Comparison of ENCODE assay signal across 10 mouse cellular contexts in genomic region chr4:62624679-62625450, GRCm38 (mm10).
DNase-seq lines count a peak whose midpoint lies in the region; ATAC-seq and TF ChIP-seq lines count a peak whose summit lies in the region.
"Had no signal": no experiment of that assay in that cellular context is flagged by ENCODE, and none has a peak within 500 bp of the region (broad histone marks: within the 10 kb centered on the region; RNA-seq: fewer than 3 reads in every experiment).

No protein-coding gene starts in this region.

- no peaks in the 10 kb centered on the region for H3K27me3 ChIP-seq in intestine, embryonic 14.5 days (replicated peaks; ENCODE audit: control insufficient read depth, insufficient read depth, low read length)
- no peaks in the 10 kb centered on the region for H3K27me3 ChIP-seq in intestine, embryonic 15.5 days (replicated peaks)
- H3K27me3 ChIP-seq in embryonic facial prominence, embryonic 11.5 days (ENCODE audit: control insufficient read depth, insufficient read depth, low read length): no peaks in the 10 kb centered on the region
- 0 out of 2 replicates have a peak, but pooled peaks cover 5% of the 10 kb centered on the region for H3K27me3 ChIP-seq in heart, postnatal 0 days (ENCODE audit: control insufficient read depth, insufficient read depth, low read length)
- no peaks in the 10 kb centered on the region for H3K27me3 ChIP-seq in midbrain, embryonic 16.5 days (ENCODE audit: control insufficient read depth, insufficient read depth, low read depth, low read length)
- H3K27me3 ChIP-seq: CH12.LX had no signal

- H3K9ac ChIP-seq in intestine, embryonic 14.5 days (ENCODE audit: low read length): no peak overlapping the region
- no peak overlapping the region for H3K9ac ChIP-seq in intestine, embryonic 15.5 days
- H3K9ac ChIP-seq in embryonic facial prominence, embryonic 11.5 days (replicated peaks; ENCODE audit: low read length): peak overlapping the region; percentile 22
- H3K9ac ChIP-seq in heart, postnatal 0 days (replicated peaks; ENCODE audit: low read depth, low read length): no peak overlapping the region
- no peak overlapping the region for H3K9ac ChIP-seq in midbrain, embryonic 16.5 days (ENCODE audit: low read depth, low read length)

- H3K9me3 ChIP-seq in intestine, embryonic 14.5 days (ENCODE audit: control insufficient read depth, low read length): no peaks in the 10 kb centered on the region
- H3K9me3 ChIP-seq in intestine, embryonic 15.5 days: no peaks in the 10 kb centered on the region
- H3K9me3 ChIP-seq in embryonic facial prominence, embryonic 11.5 days (replicated peaks; ENCODE audit: control insufficient read depth, low read length): no peaks in the 10 kb centered on the region
- H3K9me3 ChIP-seq in heart, postnatal 0 days (replicated peaks; ENCODE audit: control insufficient read depth, low read length): no peaks in the 10 kb centered on the region
- no peaks in the 10 kb centered on the region for H3K9me3 ChIP-seq in midbrain, embryonic 16.5 days (replicated peaks; ENCODE audit: control insufficient read depth, low read length, poor library complexity, severe bottlenecking)

- TF ChIP-seq EP300 in heart, postnatal 0 days (IDR thresholded peaks at IDR 0.05; ENCODE audit: low read depth): no peak

- no peak for ATAC-seq in intestine, embryonic 14.5 days (replicated peaks; ENCODE audit: low FRiP score, low TSS enrichment, low read depth)
- no peak for ATAC-seq in intestine, embryonic 15.5 days
- ATAC-seq in embryonic facial prominence, embryonic 11.5 days (replicated peaks; ENCODE audit: insufficient number of reproducible peaks, low FRiP score, low TSS enrichment, low read depth): peak; percentile 50
- ATAC-seq in heart, postnatal 0 days (ENCODE audit: insufficient read depth, low read depth): no peak
- no peak for ATAC-seq in midbrain, embryonic 16.5 days

- H3K36me3 ChIP-seq in intestine, embryonic 14.5 days (ENCODE audit: control insufficient read depth, insufficient read depth, low read length): no peaks in the 10 kb centered on the region
- no peaks in the 10 kb centered on the region for H3K36me3 ChIP-seq in intestine, embryonic 15.5 days
- H3K36me3 ChIP-seq in embryonic facial prominence, embryonic 11.5 days (replicated peaks; ENCODE audit: control insufficient read depth, insufficient read depth, low read depth, low read length): no peaks in the 10 kb centered on the region
- H3K36me3 ChIP-seq in heart, postnatal 0 days (replicated peaks; ENCODE audit: control insufficient read depth, insufficient read depth, low read length): no peaks in the 10 kb centered on the region; the same call in none of the 2 replicates
- no peaks in the 10 kb centered on the region for H3K36me3 ChIP-seq in midbrain, embryonic 16.5 days (ENCODE audit: control insufficient read depth, insufficient read depth, low read length)

- DNase-seq in intestine, embryonic 14.5 days (ENCODE audit: low spot score): no peak
- peak; percentile 85 for DNase-seq in embryonic facial prominence, embryonic 11.5 days (ENCODE audit: low spot score)
- DNase-seq in heart, postnatal 0 days (ENCODE audit: low spot score): no peak
- no peak for DNase-seq in urinary bladder, adult 2 months (ENCODE audit: low spot score)
- DNase-seq in adrenal gland, adult 2 months: no peak
- no peak for DNase-seq in liver
- DNase-seq: kidney, adult 9 months had no signal

- 0 out of 2 replicates have a peak overlapping the region, but pooled peaks have one; percentile 2 for H3K27ac ChIP-seq in intestine, embryonic 14.5 days (ENCODE audit: low read depth)
- H3K27ac ChIP-seq in intestine, embryonic 15.5 days: no peak overlapping the region
- H3K27ac ChIP-seq in embryonic facial prominence, embryonic 11.5 days (replicated peaks; ENCODE audit: low read depth, low read length): peak overlapping the region; percentile 90
- peak overlapping the region; percentile 82 for H3K27ac ChIP-seq in heart, postnatal 0 days (ENCODE audit: low read depth)
- H3K27ac ChIP-seq in midbrain, embryonic 16.5 days (ENCODE audit: low read length): peak overlapping the region; percentile 53; the same call in 1 of the 2 replicates

- no peak overlapping the region for H3K4me2 ChIP-seq in intestine, embryonic 14.5 days (ENCODE audit: low read length)
- no peak overlapping the region for H3K4me2 ChIP-seq in intestine, embryonic 15.5 days (replicated peaks)
- H3K4me2 ChIP-seq in embryonic facial prominence, embryonic 11.5 days (ENCODE audit: low read depth, low read length): peak overlapping the region; percentile 7
- H3K4me2 ChIP-seq in heart, postnatal 0 days (ENCODE audit: low read depth, low read length): no peak overlapping the region
- no peak overlapping the region for H3K4me2 ChIP-seq in midbrain, embryonic 16.5 days (ENCODE audit: low read length)

- H3K4me1 ChIP-seq in intestine, embryonic 14.5 days (replicated peaks; ENCODE audit: control insufficient read depth, insufficient read depth, low read length): peaks cover 28% of the 10 kb centered on the region
- H3K4me1 ChIP-seq in intestine, embryonic 15.5 days (replicated peaks): peaks cover 55% of the 10 kb centered on the region
- H3K4me1 ChIP-seq in embryonic facial prominence, embryonic 11.5 days (ENCODE audit: control insufficient read depth, insufficient read depth, low read length): peaks cover 8% of the 10 kb centered on the region
- peaks cover 21% of the 10 kb centered on the region for H3K4me1 ChIP-seq in heart, postnatal 0 days (ENCODE audit: control insufficient read depth, insufficient read depth)
- peaks cover 9% of the 10 kb centered on the region for H3K4me1 ChIP-seq in midbrain, embryonic 16.5 days (ENCODE audit: control insufficient read depth, insufficient read depth, low read length)

- 56% methylated on average over 15 of the region's 15 CpGs for WGBS in intestine, embryonic 14.5 days
- 63% methylated on average over 15 of the region's 15 CpGs for WGBS in intestine, embryonic 15.5 days
- WGBS in embryonic facial prominence, embryonic 11.5 days: 22% methylated on average over 15 of the region's 15 CpGs
- WGBS in heart, postnatal 0 days: 60% methylated on average over 15 of the region's 15 CpGs
- 25% methylated on average over 15 of the region's 15 CpGs for WGBS in midbrain, embryonic 16.5 days

- H3K4me3 ChIP-seq in intestine, embryonic 14.5 days (ENCODE audit: low read depth, low read length): no peak overlapping the region
- no peak overlapping the region for H3K4me3 ChIP-seq in intestine, embryonic 15.5 days (replicated peaks)
- H3K4me3 ChIP-seq in embryonic facial prominence, embryonic 11.5 days (ENCODE audit: low read depth, low read length): no peak overlapping the region
- no peak overlapping the region for H3K4me3 ChIP-seq in heart, postnatal 0 days (ENCODE audit: low read depth, low read length)
- H3K4me3 ChIP-seq in midbrain, embryonic 16.5 days (ENCODE audit: low read depth, low read length): no peak overlapping the region

- no peak for TF ChIP-seq CTCF in heart, postnatal 0 days (IDR thresholded peaks at IDR 0.05; ENCODE audit: low read depth)
